Mouse (Mus musculus): Measurements from ENCODE around the gene Cdc26.

DNA sequence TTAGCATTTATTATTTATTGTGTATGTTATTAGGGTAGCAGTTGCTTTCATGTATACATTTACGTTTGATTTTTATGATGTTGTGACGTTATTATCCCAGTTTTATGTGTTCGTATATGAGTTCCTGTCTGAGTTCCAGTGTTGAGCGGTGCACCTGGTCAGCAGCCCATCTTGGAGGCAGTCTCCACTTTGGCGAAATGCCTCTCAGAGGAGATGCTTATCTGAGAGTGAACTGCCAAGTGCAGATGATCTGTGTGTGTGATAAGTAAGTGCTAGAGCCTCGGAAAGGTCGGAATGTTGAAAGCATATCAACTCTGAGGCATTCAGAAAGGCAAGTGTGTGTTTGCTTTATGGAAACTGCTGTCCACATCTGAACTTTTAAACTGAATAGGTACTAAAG, 34.8 kb downstream of the Cdc26 start:
- TF ChIP-seq CTCF (IDR thresholded peaks at IDR 0.05; ENCODE audit: control insufficient read depth, insufficient read depth, insufficient replicate concordance, low read depth, low read length), result no peak
- TF ChIP-seq POLR2A (IDR thresholded peaks at IDR 0.05; ENCODE audit: control insufficient read depth, low read depth, low read length), result no peak

Measured in testis, adult 2 months (tissue).